Comparison of ENCODE assay signal across 25 mouse cellular contexts in genomic region chr6:12786378-12786982, GRCm38 (mm10). TPM values are rescaled to one million over a fixed set of nuclear protein-coding genes. Genes with fewer than 3 reads are reported as not detected.
DNase-seq lines count a peak whose midpoint lies in the region; ATAC-seq and TF ChIP-seq lines count a peak whose summit lies in the region.
"Had no signal": no experiment of that assay in that cellular context is flagged by ENCODE, and none has a peak within 500 bp of the region (broad histone marks: within the 10 kb centered on the region; RNA-seq: fewer than 3 reads in every experiment).

No protein-coding gene starts in this region.

- H3K4me2 ChIP-seq in midbrain, embryonic 11.5 days = no peak overlapping the region
- no peak overlapping the region for H3K4me2 ChIP-seq in midbrain, embryonic 15.5 days
- H3K4me2 ChIP-seq in hindbrain, embryonic 12.5 days (replicated peaks) = no peak overlapping the region
- H3K4me2 ChIP-seq in hindbrain, postnatal 0 days (ENCODE audit: low read depth, low read length) = no peak overlapping the region
- H3K4me2 ChIP-seq in neural tube, embryonic 12.5 days (replicated peaks) = no peak overlapping the region
- H3K4me2 ChIP-seq: heart, embryonic 12.5 days; liver, embryonic 13.5 days; lung, embryonic 14.5 days had no signal

- no peak overlapping the region for H3K4me3 ChIP-seq in midbrain, embryonic 11.5 days (ENCODE audit: low read depth, low read length)
- H3K4me3 ChIP-seq in midbrain, embryonic 15.5 days = no peak overlapping the region
- H3K4me3 ChIP-seq in hindbrain, embryonic 12.5 days = no peak overlapping the region
- no peak overlapping the region for H3K4me3 ChIP-seq in hindbrain, postnatal 0 days (ENCODE audit: low read length)
- no peak overlapping the region for H3K4me3 ChIP-seq in neural tube, embryonic 12.5 days
- H3K4me3 ChIP-seq: forebrain, embryonic 10.5 days; heart, embryonic 12.5 days; liver, embryonic 13.5 days had no signal

- no peaks in the 10 kb centered on the region for H3K9me3 ChIP-seq in midbrain, embryonic 11.5 days (ENCODE audit: control insufficient read depth, low read length)
- no peaks in the 10 kb centered on the region for H3K9me3 ChIP-seq in midbrain, embryonic 15.5 days
- H3K9me3 ChIP-seq in hindbrain, embryonic 12.5 days (replicated peaks) = no peaks in the 10 kb centered on the region
- H3K9me3 ChIP-seq in hindbrain, postnatal 0 days (ENCODE audit: low read length) = no peaks in the 10 kb centered on the region
- H3K9me3 ChIP-seq in neural tube, embryonic 12.5 days = no peaks in the 10 kb centered on the region
- H3K9me3 ChIP-seq: forebrain, embryonic 10.5 days; heart, embryonic 12.5 days; liver, embryonic 13.5 days had no signal

- ATAC-seq in midbrain, embryonic 11.5 days (ENCODE audit: low FRiP score) = peak; percentile 60; the same call in 1 of the 2 replicates
- no peak for ATAC-seq in midbrain, embryonic 15.5 days (replicated peaks)
- peak; percentile 76 for ATAC-seq in hindbrain, embryonic 12.5 days (ENCODE audit: low FRiP score)
- no peak for ATAC-seq in hindbrain, postnatal 0 days
- ATAC-seq in neural tube, embryonic 12.5 days (ENCODE audit: low FRiP score, low read depth) = peak; percentile 68
- ATAC-seq: activated CD4-positive, CD25-positive, alpha-beta regulatory T cell, adult 4 months; forebrain, postnatal 0 days had no signal

- TF ChIP-seq CTCF in hindbrain, postnatal 0 days (IDR thresholded peaks at IDR 0.05; ENCODE audit: low read depth) = no peak

- H3K4me1 ChIP-seq in midbrain, embryonic 11.5 days (ENCODE audit: control insufficient read depth, insufficient read depth, low read length) = no peaks in the 10 kb centered on the region
- 0 out of 2 replicates have a peak, but pooled peaks cover 5% of the 10 kb centered on the region for H3K4me1 ChIP-seq in midbrain, embryonic 15.5 days
- H3K4me1 ChIP-seq in hindbrain, embryonic 12.5 days = peaks cover 3% of the 10 kb centered on the region; the same call in 1 of the 2 replicates
- H3K4me1 ChIP-seq in hindbrain, postnatal 0 days (ENCODE audit: insufficient read depth, low read length) = no peaks in the 10 kb centered on the region
- no peaks in the 10 kb centered on the region for H3K4me1 ChIP-seq in neural tube, embryonic 12.5 days
- H3K4me1 ChIP-seq: forebrain, embryonic 10.5 days; heart, embryonic 12.5 days; liver, embryonic 13.5 days had no signal

- WGBS in midbrain, embryonic 11.5 days = 80% methylated on average over 2 of the region's 2 CpGs
- WGBS in midbrain, embryonic 15.5 days = 28% methylated on average over 2 of the region's 2 CpGs
- 39% methylated on average over 2 of the region's 2 CpGs for WGBS in hindbrain, embryonic 12.5 days
- 38% methylated on average over 2 of the region's 2 CpGs for WGBS in hindbrain, postnatal 0 days
- WGBS in neural tube, embryonic 12.5 days = 39% methylated on average over 2 of the region's 2 CpGs

- no peaks in the 10 kb centered on the region for H3K27me3 ChIP-seq in midbrain, embryonic 11.5 days (ENCODE audit: control insufficient read depth, insufficient read depth, low read length)
- H3K27me3 ChIP-seq in midbrain, embryonic 15.5 days (replicated peaks) = no peaks in the 10 kb centered on the region
- H3K27me3 ChIP-seq in hindbrain, embryonic 12.5 days = no peaks in the 10 kb centered on the region
- H3K27me3 ChIP-seq in hindbrain, postnatal 0 days (ENCODE audit: insufficient read depth, low read length) = no peaks in the 10 kb centered on the region
- H3K27me3 ChIP-seq in neural tube, embryonic 12.5 days (replicated peaks) = no peaks in the 10 kb centered on the region
- H3K27me3 ChIP-seq: heart, embryonic 12.5 days; liver, embryonic 13.5 days had no signal

- H3K36me3 ChIP-seq in midbrain, embryonic 11.5 days (ENCODE audit: control insufficient read depth, insufficient read depth, low read length) = no peaks in the 10 kb centered on the region
- no peaks in the 10 kb centered on the region for H3K36me3 ChIP-seq in midbrain, embryonic 15.5 days (replicated peaks)
- no peaks in the 10 kb centered on the region for H3K36me3 ChIP-seq in hindbrain, embryonic 12.5 days
- H3K36me3 ChIP-seq in hindbrain, postnatal 0 days (ENCODE audit: insufficient read depth, low read length) = no peaks in the 10 kb centered on the region
- no peaks in the 10 kb centered on the region for H3K36me3 ChIP-seq in neural tube, embryonic 12.5 days
- H3K36me3 ChIP-seq: forebrain, embryonic 10.5 days; heart, embryonic 12.5 days; liver, embryonic 13.5 days had no signal

- peak; percentile 45 for DNase-seq in midbrain, embryonic 11.5 days (ENCODE audit: low spot score, missing footprints)
- DNase-seq in hindbrain, postnatal 0 days (ENCODE audit: low spot score) = peak; percentile 17
- DNase-seq in cerebellum, adult 18-20 months = no peak
- DNase-seq in spleen, postnatal 10 days (ENCODE audit: low spot score in 2 of 2) = no peak
- DNase-seq in lung, postnatal 10 days = no peak
- DNase-seq: adrenal gland, postnatal 25 days; B cell, adult 2 months; cerebellum, adult 9-11 months; forebrain, postnatal 0 days; gastrocnemius, postnatal 25 days; heart, adult 18-20 months; heart, postnatal 10 days; kidney, adult 18-20 months; kidney, postnatal 4 days; liver, embryonic 13.5 days; lung, embryonic 14.5 days had no signal

- H3K9ac ChIP-seq in midbrain, embryonic 11.5 days (ENCODE audit: low read length) = no peak overlapping the region
- no peak overlapping the region for H3K9ac ChIP-seq in midbrain, embryonic 15.5 days
- H3K9ac ChIP-seq in hindbrain, embryonic 12.5 days = no peak overlapping the region
- no peak overlapping the region for H3K9ac ChIP-seq in hindbrain, postnatal 0 days (replicated peaks; ENCODE audit: low read length)
- no peak overlapping the region for H3K9ac ChIP-seq in neural tube, embryonic 12.5 days
- H3K9ac ChIP-seq: forebrain, postnatal 0 days; heart, embryonic 12.5 days; liver, embryonic 13.5 days; lung, embryonic 14.5 days had no signal

- H3K27ac ChIP-seq in midbrain, embryonic 11.5 days (ENCODE audit: low read depth, low read length) = no peak overlapping the region
- H3K27ac ChIP-seq in midbrain, embryonic 15.5 days = no peak overlapping the region
- H3K27ac ChIP-seq in hindbrain, embryonic 12.5 days = no peak overlapping the region
- no peak overlapping the region for H3K27ac ChIP-seq in hindbrain, postnatal 0 days
- no peak overlapping the region for H3K27ac ChIP-seq in neural tube, embryonic 12.5 days
- H3K27ac ChIP-seq: forebrain, embryonic 10.5 days; liver, embryonic 13.5 days; macrophage had no signal

RNA-seq across cellular contexts. Expression of gene Thsd7a, which starts 37.3 kb away (rescaled TPM):
- 19.8 and 22.5 TPM in 2 replicates for polyA plus RNA-seq in midbrain, embryonic 11.5 days (2014; fragmentation: Nextera tagmentation; extraction: Ambion mirVana)
- polyA plus RNA-seq in midbrain, embryonic 15.5 days (2015; fragmentation: Nextera tagmentation; extraction: Ambion mirVana) = 42.6 and 44.6 TPM in 2 replicates
- polyA plus RNA-seq in hindbrain, embryonic 12.5 days (2016; fragmentation: Nextera tagmentation; extraction: Ambion mirVana) = 49.4 and 52.4 TPM in 2 replicates
- 20.8 and 21.2 TPM in 2 replicates for total RNA-seq in hindbrain, postnatal 0 days (2014; rRNA removed)
- 16.3 and 16.5 TPM in 2 replicates for polyA plus RNA-seq in hindbrain, postnatal 0 days (2015; fragmentation: Nextera tagmentation; extraction: Ambion mirVana)
- 34.6 and 38.6 TPM in 2 replicates for polyA plus RNA-seq in neural tube, embryonic 12.5 days (2016; fragmentation: Nextera tagmentation; extraction: Ambion mirVana)
- total RNA-seq: common myeloid progenitor, adult 5-6 weeks; MEL had no signal
- polyA plus RNA-seq: activated CD4-positive, CD25-positive, alpha-beta regulatory T cell, adult 4 months; macrophage had no signal

Comparison
In these comparisons a context has a peak if more than half of its experiments do, and no peak if none do; other contexts are left out.
1. ATAC-seq: peak in midbrain, embryonic 11.5 days (single experiment), hindbrain, embryonic 12.5 days (single experiment) and neural tube, embryonic 12.5 days (single experiment); none in midbrain, embryonic 15.5 days (single experiment) and hindbrain, postnatal 0 days (single experiment).
2. DNase-seq: peak in midbrain, embryonic 11.5 days (single experiment) and hindbrain, postnatal 0 days (single experiment); none in cerebellum, adult 18-20 months (0 of 2), spleen, postnatal 10 days (0 of 2) and lung, postnatal 10 days (single experiment).